Mouse (Mus musculus) granulocyte monocyte progenitor cell, adult 5-6 weeks (primary cell): ENCODE measurements around the gene Psmd7. TPM values are rescaled to one million over a fixed set of nuclear protein-coding genes. Genes with fewer than 3 reads are reported as not detected.
"Not testable (repeated sequence)": the region's sequence is repeated elsewhere in the genome, so short reads cannot be mapped to it uniquely, and the experiment has no call there.

Source experiments
- ATAC-seq: replicated peaks from 2 replicates; pipeline ENCODE4 v1.8.0; 2016; ENCODE audit warnings: mild to moderate bottlenecking, moderate TSS enrichment, inconsistent platforms; ENCODE audit not compliant: poor library complexity, severe bottlenecking
- total RNA-seq, 2 experiments: library from RNA; stranded (forward) in 1 of 2; stranded (reverse) in 1 of 2; fragments of 200-712, 200-1000 nt in 1 of 2; fragments of >200 nt in 1 of 2; fragmentation: Nextera tagmentation in 1 of 2; gene quantifications; 2 replicates each; pipeline ENCODE4 v1.2.3; 2014 to 2017

Psmd7 gene
- total RNA-seq (2014; fragmentation: Nextera tagmentation) (178 and 188 TPM in 2 replicates), total RNA-seq (2017) (110 and 117 TPM in 2 replicates)

DNA sequence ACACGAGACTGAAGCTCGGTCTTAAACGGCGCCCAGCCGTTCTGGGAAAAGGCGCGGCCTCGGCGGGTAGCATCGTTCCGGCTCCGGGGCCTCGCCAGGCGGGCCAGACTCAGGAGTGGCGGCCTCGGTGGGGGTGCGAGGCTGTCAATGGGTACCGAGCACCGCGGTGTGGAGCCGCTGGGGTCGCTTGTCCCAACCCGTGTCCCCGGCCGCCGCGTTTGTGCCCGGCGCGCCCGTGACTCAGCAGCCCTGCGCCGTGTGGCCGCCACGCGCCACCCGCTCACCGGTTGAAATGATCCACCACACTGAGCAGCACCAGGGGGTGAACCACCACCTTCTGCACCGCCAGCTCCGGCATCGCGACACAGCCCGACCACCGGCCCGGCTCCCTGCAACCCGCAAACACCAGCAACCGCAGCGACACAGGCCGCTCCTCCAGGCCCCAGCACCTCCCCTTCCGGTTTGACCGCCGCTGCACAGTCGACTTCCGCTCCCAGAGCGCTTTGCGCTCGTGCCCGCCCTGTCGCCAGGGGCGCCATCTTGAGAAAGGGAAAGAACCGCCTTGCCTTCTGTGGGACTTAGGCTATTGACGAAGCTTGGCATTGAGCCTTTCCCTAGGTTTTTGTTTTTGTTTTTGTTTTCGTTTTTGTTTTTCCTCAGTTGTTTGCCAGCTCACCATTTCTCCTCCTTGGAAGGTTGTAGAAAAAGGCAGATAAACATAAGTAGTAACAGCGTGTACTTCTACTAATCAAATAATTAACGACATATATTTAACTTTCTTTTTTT, at the start of gene Psmd7:
TSS of gene Psmd7 (minus strand) at position 470 of the 786 bp plus-strand sequence.
- ATAC-seq = peak; percentile 98

GRCm38 (mm10) chr8:107633734-107634133, 45.5 kb upstream of the Psmd7 start:
- ATAC-seq = no peak

DNA sequence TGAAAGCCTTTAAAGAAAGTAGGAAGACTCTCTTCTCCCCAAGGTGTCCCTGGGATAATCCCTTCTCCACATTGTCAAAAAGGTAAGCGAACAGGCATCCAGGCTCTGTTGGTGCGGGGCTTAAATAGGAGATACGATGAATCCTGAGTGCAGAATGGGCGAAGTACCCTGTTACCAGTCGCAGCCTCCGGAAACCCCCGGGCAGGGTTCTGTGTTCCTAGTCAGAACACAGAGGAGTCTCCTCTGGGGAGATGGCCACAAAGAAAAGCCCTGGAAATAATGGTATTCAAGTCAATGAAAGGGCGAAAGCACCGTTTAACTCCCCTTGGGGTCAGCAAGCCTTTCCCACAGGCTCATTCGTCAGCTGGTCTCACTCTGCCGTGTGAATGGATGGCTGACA, 41.4 kb upstream of the Psmd7 start:
- no peak for ATAC-seq

DNA sequence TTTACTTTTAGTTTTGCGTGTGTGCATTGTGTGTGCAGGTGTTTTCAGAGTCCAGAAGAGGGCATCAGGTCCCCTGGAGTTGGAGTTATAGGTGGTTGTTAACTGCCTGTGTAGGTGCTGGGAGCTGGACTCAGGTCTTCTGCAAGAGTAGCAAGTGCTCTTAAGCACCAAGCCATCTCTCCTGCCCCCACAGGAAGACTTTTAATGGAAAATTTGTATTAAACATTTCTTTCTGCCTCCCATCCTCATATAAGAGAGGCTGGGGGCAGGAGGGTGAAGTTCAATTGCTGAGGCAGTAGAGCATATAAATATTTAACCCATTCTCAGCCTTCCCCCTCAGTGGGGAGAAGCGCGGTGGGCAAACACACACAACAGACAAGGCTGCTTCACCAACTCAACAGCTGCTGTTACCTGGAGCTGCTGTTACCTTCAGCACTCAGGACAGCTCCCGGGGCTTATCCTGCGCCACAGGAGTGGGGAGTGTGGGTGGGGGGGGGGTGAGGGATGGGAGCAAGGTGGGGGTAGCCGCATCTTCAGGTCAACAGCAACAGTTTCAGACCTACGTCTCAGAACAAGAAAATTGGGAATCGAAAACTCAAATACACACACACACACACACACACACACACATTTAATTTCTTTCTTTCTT, 40.4 kb upstream of the Psmd7 start:
- ATAC-seq = no peak

DNA sequence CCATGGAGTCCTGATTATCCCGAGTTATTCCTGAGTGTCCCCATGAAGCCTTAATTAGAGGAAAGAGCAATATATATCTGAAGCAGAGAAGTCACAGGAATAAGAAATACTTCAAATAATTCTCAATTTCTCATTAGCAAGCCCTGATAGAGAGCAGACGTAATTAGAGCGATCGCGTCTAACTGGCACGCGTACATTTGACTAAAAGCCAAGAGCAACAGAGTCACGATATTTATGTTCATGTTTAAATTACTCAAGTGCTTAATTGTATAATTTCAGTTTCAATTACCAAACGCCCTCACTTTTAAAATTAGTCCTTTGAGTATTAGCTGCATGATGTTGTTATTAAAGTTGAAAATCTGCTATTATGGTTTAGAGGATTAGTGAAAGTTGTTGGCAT, 39.6 kb upstream of the Psmd7 start:
- no peak for ATAC-seq

GRCm38 (mm10) chr8:107624301-107624700, 36.0 kb upstream of the Psmd7 start:
- ATAC-seq = not testable (repeated sequence)

GRCm38 (mm10) chr8:107621930-107622623, 33.8 kb upstream of the Psmd7 start:
- no peak for ATAC-seq

DNA sequence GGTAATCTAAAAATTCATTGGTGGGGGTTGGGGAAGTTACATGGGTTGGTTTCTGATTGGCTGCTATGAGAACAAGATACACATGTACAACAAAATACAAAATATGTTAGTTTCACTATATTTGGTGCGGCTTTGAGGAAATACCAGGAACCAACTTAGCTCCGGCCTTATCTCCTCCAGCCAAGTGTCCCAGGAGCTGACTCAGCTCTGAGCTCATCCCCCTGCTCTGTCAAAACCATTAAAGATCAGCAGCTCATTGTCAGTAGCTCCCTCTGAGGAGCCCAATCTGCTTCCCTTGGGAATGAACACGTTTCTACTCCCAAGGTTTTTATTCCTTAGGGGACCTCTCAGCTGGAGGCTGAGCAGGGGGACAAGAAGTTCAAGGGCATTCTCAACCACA, 32.9 kb upstream of the Psmd7 start:
- ATAC-seq = no peak

DNA sequence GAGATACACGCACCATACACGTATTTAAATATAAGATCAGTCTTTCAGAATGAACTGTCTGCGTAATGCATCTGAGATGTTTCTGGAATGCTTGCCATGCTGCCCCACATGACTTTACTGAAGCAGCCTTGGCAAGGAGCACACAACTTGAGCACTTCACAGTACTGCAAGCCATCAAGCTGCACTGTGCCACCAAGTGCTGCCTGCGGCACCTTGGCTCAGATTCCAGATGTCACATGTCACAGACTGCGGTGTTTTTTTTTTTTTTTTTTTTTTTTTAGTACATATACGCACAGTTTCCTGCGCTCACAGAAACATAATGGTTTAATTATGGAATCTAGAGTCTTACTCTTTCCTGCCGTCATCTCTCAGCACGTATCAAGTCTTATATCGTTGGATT, 30.2 kb upstream of the Psmd7 start:
- ATAC-seq = no peak

DNA sequence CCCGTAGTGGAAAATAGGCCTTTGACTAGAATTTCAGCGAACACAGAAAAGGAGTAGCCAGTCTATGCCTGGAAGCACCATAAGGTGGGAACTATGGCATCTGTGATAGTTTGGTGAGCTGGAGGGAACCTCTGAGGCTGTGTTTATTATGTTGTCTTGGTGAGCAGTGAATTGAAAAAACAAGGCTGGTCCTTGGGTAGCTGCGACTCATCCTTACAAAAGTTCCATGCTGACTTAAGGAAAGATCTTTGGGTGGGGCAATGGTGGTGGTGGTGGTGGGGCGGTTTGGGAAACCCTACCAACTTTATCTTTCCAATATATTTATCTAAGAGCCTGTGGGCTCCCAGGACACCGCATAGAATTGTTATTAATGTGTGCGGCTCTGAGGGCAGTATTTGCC, 25.1 kb upstream of the Psmd7 start:
- no peak for ATAC-seq

GRCm38 (mm10) chr8:107610845-107611244, 22.6 kb upstream of the Psmd7 start:
- no peak for ATAC-seq

GRCm38 (mm10) chr8:107608751-107609150, 20.5 kb upstream of the Psmd7 start:
- ATAC-seq = no peak

- ATAC-seq = peak; percentile 56
Measured at GRCm38 (mm10) chr8:107603026-107603425, 14.8 kb upstream of the Psmd7 start.

DNA sequence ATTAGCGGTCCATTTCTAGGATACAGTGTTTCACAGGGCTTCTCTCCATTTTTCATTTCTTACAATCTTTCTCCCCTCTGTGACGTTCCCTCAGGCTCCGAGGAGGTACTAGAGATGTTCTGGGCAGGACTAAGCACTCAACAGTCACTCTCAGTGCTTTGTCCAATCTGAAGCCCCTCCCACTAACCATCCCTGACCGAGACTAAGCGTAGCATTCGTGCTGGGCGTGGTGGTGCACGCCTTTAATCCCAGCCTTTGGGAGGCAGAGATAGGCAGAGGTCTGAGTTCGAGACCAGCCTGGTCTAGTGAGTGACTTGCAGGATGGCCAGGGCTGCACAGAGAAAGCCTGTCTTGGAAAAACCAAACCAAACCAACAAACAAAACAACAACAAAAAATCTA, 11.4 kb upstream of the Psmd7 start:
- no peak for ATAC-seq

DNA sequence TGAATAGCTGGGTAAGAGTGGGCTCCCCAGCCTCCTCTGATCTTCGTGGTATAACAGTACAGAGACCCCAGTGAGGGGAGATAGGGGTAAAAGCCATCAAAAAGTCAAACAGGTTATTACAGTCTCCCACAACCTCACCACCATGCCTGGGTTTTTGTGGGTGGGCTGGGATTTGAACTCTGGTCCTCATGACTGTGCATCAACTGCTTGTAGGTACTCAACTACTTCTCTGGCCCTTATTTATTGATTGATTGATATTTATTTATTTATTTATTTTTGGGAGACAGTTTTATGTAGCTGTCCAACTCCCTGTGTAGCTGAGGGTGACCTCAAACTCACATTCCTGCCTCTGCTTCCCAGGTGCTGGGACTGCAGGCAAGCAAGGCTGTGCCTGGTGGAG, 9.5 kb upstream of the Psmd7 start:
- no peak for ATAC-seq

GRCm38 (mm10) chr8:107594817-107595216, 6.6 kb upstream of the Psmd7 start:
- no peak for ATAC-seq

DNA sequence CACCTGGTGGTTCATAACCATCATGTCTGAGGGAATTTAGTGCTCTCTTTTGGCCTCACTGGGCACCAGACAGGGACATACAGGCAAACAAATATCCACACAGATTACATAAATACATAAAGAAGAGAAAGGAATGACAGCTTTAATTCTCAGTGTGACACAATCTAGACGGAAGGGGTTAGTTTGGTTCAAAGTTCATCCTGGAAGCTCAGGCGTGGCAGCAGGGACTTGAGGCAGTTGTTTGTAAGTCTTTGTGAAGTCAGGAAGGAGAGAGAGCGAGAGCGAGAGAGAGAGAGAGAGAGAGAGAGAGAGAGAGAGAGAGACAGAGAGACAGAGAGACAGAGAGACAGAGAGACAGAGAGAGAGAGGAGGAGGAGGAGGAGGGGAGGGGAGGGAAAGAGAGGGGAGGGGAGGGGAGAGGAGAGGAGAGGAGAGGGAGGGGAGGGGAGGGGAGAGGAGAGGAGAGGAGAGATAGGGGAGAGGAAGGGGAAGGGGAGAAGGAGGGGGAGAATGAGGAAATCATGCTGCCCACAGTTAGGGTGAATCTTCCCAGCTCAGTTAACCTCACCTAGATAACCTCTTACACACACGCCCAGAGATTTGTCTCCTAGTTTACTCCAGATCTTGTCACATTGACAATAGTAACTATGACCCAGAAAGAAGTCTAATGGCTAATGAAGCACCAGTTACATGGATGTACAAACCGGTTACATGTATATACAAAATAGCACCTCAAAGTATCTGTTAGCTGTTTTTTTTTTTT, 5.9 kb upstream of the Psmd7 start:
- ATAC-seq = no peak

DNA sequence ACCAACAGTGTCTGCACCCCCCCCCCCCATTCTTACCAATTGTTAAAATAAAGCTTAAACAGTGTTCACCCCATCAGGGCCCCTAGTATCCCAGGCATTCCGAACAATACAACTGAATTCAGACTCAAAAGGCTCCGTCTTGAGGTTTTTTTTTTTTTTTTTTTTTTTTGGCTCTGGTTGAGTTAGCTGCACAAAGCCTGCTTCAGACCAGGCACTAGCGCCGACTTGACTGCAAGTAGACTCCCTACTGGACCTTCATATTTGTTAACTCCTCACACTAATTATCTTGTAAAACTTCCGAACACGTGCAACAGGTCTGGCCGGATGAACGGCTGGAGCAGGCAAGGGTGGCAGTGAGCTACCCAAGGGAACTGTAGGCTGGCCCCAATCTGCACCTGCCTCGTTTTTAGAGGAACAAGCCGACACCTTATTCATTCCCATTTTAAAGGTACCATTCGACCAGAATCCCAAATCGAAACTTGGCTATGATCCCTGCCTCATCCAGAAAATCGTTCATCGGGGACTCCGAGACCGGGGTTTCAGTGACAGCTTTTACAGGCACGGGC, 752 bp downstream of the Psmd7 start:
- no peak for ATAC-seq

DNA sequence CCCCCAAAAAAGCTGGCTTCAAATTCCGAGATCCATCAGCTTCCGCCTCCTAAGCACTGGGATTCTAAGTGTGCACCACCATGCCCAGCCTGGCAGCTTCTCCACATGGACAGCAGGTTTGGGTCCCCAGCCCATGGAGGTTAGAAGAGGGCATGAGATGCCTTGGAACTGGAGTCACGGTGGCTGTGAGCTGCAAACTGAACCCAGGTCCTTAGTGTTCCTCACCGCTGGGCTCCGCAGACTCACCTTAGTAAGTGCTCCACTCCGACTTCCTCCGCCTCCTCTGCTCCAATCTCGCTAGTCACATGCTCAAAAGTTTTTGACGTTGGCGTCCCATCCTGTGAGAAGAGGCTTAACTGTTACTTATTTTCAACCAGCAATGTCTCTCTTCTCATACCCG, 6.1 kb downstream of the Psmd7 start:
- ATAC-seq = no peak

DNA sequence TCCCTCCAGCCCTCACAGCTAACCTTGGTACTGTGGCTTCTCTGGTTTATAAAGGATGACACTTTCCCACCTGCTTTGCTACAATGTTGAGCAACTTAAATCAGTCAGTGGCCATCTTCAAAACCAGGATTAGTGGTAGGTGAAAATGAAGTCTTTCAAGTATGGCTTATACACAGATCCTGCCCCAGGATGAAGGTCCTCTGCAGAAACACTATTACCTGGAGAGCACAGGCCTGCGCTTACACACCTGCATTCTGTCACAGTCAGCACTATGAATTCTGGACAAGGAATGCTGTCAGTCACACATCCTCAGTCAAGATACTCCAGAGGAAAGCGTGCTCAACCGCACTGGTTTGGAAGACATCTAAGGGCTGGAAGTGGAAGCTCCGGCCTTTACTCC, 6.7 kb downstream of the Psmd7 start:
- no peak for ATAC-seq
